Mouse (Mus musculus) neutrophil, adult 5-6 weeks (primary cell): ENCODE measurements around the gene Serhl. TPM values are rescaled to one million over a fixed set of nuclear protein-coding genes. Genes with fewer than 3 reads are reported as not detected.
A peak's percentile ranks its signal among the peaks of the same experiment; 100 is the strongest.
"Not testable (repeated sequence)": the region's sequence is repeated elsewhere in the genome, so short reads cannot be mapped to it uniquely, and the experiment has no call there.

Experiments used
- ATAC-seq: fragments of 151-379, 151-347 bp; 2 replicates; pipeline ENCODE4 v1.8.0; 2017; ENCODE audit warnings: mild to moderate bottlenecking, moderate TSS enrichment; ENCODE audit not compliant: insufficient number of reproducible peaks, poor library complexity, low FRiP score, severe bottlenecking; ENCODE audit errors: extremely low read depth
- total RNA-seq: library from RNA; stranded (forward); fragments of 200-1000 nt; gene quantifications from 2 replicates; pipeline ENCODE4 v1.2.3, GENCODE M21; 2017

Gene Serhl
- 16.6 and 20.3 TPM in 2 replicates for total RNA-seq

DNA sequence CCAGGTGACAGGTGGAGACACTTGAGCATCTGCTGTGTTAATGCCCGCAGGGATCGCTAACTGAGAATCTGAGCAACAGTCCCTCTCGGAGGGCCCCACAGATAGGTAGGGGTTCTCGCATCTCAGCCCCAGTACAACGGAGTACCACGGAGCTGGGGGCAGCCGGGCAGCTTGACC, at the start of gene Serhl:
Gene Serhl, plus strand, starts transcription at position 78 of the 177 bp plus-strand sequence.
- no peak for ATAC-seq

DNA sequence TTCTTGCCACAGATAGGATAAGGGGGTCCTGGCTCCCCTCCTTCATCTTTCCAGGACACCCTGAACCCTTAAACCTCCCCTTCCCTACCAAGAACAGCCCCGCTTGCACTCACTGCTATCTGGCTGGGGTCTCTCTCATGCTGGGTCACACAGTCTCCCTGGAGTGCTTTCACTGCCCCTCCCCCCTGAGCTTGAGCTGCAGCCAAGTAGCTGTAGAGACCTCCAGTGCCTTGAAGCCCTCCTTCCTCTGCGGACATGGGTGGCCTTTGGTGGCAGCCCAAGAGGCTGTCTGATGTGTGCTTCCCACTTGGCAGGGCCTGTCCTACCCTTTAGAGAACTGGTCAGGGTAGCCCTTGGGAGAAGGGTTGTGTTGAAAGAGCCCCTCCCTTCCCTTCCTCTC, 49.1 kb upstream of the Serhl start:
- ATAC-seq: no peak

DNA sequence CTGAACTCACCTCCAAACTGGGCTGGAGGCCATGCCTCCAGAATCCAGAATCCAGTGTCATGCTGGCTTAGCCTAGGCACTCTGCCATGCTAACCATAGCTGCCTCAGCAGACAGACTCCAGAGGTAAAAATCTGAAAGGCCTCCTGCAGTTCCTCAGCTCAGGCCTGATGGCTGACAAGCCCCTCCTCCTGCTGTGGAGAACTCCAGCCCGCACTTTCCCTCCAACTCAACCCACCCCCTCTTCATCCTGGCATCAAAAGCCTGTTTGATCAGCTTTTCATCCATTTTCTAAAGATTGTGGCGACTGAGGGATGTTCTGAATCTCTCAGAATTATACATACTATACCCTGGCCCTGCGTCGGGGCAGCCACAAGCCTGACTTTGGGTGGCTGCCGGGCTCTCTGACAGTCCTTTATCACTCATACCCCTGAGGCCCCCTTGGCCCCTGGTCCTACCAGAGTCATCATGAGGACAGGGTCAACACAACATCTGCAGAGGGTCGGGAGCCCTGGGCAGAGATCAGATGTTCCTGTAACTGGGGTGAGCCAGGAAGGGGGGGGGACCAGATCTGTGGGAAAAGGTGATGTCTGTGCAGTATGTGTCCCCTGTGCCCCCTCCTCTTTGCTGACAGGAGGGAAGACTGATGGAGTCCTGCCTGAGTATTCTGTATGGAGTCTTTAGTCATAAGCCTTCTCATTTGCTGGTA, 46.5 kb upstream of the Serhl start:
- no peak for ATAC-seq

DNA sequence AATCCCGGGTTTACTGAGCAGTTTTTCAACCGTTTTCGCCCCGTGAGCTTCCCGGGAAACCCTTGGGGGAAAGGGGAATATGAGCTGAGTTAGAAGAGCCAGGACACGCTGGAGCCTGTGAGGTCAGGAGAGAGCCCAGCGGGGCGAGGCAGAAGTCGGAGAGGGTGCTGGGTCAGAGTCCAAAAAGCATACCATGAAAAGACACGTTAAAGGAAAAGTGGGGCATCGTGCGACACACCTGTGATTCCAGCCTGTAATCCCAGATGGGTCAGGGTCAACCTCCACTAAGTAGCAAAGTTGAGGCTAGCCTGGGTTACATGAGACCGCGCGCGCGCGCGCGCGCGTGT, 46.0 kb upstream of the Serhl start:
- no peak for ATAC-seq

DNA sequence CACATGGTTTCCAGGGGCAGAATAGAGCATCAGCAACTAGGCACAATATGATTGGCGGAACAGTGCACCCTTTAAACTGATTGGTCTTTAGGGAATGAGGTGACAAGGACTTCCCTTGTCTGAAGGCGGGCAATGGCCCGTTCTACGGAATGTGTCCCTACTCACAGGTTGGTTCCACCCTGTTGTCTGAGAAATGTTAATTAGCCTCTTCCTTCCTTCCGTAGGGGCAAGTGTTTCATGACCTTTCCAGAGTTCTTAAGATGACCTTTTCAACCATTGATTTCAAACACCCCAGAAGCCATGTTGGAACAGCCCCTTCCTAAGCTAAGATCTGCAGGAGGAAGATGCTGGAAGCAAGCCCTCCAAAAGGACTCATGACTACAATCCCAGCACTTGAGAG, 43.7 kb upstream of the Serhl start:
- ATAC-seq: not testable (repeated sequence)

DNA sequence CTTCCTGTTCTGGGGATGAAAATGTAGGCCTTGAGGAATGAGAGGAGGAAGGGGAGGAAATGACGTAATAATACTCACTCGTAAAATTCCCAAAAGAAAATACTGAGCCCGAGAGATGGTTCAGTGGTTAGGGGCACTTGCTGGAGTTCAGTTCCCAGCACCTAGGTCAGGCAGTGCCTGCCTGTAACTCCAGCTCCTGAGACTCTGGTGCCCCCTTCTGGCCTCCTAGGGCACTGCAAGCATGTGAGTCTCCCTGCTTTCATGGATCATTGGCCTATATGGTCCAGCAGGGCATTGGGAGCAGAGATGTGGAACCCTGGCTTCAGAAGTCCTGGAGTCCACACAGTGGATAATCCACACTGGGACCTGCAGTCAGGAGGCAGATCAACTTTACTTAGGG, 43.0 kb upstream of the Serhl start:
- ATAC-seq: no peak

DNA sequence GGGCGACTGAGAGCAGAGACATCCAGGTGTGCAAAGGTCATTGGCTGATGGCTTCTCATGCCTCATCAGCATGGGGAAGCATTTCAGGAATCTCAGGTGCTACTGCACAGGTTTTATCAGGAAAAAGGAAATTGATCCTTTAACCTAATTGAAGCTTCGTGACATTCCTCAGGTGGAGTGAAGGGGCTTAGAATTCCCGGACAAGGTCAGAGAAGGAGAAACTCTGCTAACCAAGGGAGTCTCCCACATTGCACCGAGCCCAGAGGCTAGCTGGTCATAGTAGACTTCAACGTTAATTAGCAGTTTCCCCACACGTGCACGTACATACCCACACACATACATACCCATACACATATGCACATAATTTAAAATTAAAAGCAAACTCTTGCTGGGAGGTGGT, 42.6 kb upstream of the Serhl start:
- ATAC-seq: no peak

DNA sequence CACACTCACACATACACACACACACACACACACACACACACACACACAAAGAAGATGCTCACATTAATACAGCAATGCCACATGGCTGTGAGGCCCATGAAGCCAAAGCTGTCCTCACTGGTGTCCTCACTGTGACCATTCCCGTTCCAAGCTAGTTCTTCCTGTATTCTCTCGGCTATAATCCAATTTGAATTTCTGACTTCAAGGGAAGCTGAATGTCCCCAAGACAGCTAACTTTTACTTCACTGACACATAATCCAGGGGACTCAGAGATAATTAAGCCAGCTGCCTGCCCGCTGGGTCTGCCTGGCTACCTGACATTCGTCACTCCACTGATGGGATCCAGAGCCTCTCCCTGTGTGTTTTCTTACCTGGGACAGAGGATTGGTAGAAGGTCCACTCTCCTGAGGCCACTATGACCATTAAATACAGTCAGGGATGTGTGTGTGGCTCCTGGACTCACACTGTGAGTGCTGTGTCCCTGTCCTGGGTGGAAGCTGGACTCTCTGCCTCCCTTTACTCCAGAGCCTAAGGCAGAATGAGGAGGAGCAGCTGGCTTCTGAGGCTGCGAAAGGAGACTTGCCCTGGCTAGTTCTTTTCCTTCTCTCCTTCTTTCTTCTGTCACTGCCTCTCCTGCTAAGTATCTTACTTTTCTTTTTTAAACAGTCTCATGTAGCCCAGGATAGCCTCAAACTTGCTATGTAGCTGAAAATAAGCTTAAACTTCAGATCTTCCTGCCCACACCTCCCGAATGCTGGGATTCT, 36.8 kb upstream of the Serhl start:
- no peak for ATAC-seq

DNA sequence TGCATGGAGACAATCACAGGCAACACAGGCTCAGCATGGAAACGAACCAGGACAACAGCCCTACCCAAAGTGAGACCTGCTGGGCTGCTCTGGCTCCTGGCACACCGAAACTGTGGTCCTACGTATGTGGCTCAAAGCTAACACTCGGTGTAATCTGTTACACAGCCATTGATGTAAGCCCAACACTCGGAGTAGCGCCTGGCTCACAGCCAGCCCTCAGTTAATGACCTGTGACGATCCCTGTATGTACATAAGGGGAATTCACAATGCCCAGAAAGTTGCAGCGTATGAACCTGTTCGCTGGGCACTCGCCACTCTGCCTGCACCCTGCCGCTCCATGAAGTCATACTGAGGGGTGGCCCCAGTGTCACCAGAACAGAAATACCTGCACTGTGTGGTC, 36.0 kb upstream of the Serhl start:
- ATAC-seq: no peak

DNA sequence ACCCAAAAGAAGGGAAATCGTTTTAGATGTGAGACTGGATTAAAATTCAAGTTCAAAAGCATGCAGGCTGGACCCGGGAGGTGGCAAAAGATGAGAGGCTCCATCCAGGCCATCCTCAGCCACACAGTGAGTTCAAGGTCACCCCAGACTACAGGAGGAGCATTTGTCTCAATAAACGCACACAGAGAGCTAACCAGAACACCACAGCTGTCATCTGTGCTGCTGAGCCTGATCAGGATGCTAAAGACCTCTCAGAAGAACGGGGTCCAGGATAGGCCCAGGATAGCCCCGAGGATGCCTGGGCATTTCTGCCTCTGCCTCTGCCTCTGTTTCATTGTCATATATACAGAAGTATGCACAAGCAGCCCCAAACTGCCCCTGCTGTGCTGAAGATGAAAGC, 33.7 kb upstream of the Serhl start:
- ATAC-seq: no peak

DNA sequence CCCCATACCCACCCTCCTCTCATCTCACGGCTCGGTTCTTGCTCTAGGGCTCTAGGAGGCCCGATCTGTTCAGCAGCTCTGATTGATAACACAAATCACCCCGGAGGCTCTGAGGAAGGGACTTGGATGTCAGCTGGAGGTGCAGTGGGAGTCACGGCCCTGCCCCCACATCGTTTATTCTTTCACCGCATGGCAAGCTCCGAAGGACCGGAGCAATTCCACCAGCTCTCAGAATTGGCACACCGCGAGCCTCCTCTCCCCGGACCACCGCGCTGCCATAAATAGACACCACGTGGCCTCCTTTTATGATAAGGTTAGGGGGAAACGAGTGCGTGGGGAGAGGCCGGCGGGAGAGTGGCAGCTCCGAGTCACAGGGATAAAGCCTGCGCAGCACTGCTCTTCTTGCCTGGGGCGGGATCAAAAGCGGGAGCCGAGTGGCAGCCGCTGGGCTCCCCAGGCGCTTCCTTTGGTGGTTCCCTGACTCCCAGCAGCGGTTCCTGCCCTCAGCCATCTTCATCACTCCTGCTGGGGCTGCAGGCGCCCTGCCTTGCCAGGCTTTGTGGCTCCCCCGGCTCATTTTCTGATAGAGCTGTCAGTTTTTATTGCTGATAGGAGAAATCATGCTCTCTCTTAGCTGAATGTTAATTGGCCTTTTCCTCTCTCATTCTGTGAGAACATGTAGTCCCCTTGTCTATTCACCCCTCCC, 32.8 kb upstream of the Serhl start:
- 0 out of 2 replicates have a peak, but pooled peaks have one; percentile 22 for ATAC-seq

DNA sequence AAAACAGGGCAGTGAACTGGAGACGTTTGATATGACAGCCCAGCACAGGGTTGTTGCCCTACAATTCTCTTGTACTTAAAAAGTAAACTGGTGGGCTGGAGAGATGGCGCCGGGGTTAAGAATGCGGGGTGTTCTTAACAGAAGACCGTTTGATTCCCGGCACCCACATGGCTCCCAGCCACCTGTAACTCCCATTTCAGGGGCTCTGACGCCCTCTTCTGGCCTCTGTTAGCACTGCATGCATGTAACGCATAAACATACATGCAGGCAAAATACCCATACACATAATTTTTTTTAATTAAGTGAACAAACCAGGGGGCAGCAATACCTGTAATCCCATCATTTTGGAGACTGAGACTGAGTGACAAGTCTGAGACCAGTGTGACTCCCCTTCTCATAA, 31.8 kb upstream of the Serhl start:
- ATAC-seq: no peak

DNA sequence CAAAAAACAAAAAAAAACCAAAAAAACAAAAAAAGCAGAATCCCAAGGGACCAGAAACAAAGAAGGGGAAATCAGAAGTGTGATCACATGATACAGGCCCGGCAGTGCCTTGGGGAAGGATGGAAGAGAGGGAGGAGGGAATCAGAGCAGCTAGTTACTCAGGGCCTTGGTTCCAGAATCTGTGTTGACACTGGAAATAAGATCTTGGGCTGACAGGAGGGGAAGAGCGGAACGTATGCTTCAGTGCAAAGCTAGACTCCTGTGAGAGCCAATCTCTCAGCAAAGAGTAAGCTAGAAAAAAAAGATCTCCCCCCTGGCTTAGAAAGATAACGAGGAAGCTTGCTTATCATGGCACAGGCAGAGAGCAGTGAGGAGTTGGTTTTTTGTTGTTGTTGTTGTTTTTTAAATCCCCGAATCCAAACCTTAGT, 30.1 kb upstream of the Serhl start:
- no peak for ATAC-seq

DNA sequence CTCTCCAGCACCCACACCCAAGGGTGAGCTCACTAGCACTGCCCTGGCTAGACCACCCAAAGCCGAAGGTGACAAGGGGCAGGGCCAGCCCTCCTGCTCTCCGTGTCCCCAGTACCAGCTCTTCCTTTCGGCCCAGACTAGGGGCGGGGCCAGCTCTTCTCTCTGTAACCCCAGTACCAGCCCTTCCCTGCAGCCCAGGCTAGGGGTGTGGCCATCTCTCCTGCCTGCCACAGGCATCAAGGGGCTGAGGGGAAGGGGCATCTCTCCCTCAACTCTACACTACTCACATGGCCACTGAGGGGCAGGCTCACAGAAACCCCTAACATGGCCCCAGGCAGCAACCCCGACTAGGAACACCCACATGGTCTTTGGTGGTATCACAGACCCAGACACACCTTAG, 27.6 kb upstream of the Serhl start:
- no peak for ATAC-seq

DNA sequence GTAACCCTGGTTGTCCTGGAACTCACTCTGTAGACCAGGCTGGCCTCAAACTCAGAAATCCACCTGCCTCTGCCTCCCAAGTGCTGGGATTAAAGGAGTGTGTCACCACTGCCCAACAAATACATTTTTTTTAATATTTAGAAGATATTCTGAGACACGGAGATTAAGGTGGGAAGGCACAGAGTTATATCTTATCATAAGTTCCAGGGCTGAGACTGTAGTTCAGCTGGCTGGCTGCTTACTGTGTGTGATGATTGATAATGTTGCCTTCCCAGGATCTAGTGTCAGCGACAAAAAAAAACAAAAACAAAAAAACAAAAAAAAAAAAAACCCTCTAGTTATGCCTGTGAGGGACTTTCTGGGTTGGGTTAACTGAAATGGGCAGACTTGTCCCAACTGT, 26.7 kb upstream of the Serhl start:
- ATAC-seq: not testable (repeated sequence)

DNA sequence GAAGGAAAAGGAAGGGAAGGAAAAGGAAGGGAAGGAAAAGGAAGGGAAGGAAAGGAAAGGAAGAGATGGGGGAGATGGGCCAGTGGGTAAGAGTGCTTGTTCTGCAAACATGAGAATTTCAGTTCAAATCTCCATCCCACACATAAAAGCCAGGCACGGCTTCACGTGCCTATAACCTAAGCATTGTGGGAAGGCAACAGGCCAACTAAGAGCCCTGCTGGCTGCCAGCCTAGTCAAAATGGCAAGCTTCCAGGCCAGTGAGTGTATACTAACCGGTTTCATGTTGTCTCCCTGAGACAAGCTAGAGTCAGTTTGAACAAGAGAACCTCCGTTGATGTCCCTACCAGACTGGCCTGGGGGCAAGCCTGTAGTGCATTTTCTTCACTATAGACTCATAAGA, 23.8 kb upstream of the Serhl start:
- ATAC-seq: no peak

DNA sequence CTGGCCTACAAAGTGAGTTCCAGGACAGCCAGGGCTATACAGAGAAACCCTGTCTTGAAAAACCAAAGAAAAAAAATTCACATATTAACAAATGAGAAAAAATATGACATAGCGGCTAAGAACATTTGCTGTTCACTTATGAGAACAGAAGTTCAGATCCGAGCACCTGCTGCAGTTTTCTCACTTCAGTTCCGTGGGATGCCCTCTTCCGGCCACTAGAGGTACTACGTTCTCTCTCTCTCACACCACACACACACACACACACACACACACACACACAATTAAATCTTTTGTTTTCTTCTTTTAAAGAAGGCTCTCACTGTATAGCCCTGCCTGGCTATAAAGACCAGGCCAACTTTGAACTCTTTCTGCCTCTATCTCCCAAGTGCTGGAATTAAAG, 21.0 kb upstream of the Serhl start:
- no peak for ATAC-seq

DNA sequence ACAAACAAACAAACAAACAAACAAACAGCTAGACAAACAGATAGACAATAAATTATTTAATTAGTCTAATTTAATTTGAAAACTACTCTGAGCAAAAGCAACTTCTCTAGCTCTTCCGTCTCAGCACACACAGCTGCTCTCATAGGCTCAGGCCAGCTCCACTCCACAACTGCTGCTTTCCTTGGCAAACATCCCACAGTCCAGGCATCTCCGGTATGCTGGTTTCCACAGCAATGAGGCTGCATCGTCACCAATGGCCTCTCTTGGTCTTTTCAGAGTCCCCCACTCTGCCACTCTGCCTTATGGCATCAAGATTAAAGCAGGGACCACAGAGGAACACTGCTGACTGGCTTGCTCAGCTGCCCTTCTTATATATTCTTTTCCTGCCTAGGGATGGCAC, 18.4 kb upstream of the Serhl start:
- ATAC-seq: no peak

DNA sequence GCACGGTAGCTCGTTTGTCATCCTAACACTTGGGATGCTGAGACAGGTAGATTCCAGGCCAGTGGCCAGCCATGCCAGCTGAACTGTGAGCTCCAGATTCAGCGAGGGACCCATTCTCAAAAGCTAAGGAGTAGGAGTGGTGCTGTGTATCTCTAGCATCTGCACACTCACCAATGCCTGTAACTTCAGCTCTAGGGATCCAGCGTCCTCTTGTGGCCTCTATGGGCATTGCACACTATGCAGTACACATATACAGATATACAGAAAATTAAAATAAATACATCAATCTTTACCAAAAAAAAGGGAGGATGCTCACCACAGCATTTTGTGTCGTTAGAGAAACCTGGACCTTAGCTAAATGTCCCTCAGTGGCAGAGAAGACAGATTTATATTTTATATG, 17.6 kb upstream of the Serhl start:
- ATAC-seq: no peak

DNA sequence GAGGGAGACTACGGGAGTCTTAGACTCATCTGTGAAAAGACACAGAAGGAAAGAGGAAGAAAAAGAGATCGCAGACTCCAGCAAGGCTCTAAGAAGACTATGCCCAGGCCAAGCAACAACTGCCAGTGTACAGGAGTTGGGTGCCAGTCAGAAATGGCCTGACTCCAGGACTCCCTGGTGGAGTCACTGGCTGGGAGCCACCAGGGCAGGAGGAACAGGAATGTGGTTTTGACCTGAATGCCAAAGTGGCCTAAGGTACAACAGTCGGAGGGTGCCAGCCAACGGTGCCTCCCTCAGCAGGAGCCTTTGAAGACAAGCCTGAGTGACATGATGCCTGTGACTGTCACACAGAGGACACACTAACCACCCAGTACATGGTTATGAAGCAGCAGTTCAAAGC, 15.1 kb upstream of the Serhl start:
- ATAC-seq: no peak
